Mouse (Mus musculus) induced T-regulatory cell, adult 2 months (primary cell): ENCODE results near the gene Rps6ka5.

ENCODE experiments used
- DNase-seq: peaks from one replicate; pipeline ENCODE4 v3.0.0-alpha.2; 2012; ENCODE audit warnings: low read depth

The Rps6ka5 gene

GRCm38 (mm10) chr12:100655972-100656371, 70.8 kb downstream of the Rps6ka5 start:
- no peak for DNase-seq

- DNase-seq = no peak
Measured at GRCm38 (mm10) chr12:100641936-100642335, 84.8 kb downstream of the Rps6ka5 start.

- DNase-seq = no peak
Measured at GRCm38 (mm10) chr12:100640726-100641125, 86.1 kb downstream of the Rps6ka5 start.

GRCm38 (mm10) chr12:100639680-100640079, 87.1 kb downstream of the Rps6ka5 start:
- peak; percentile 66 for DNase-seq

GRCm38 (mm10) chr12:100637886-100638285, 88.9 kb downstream of the Rps6ka5 start:
- no peak for DNase-seq

GRCm38 (mm10) chr12:100636733-100637132, 90.0 kb downstream of the Rps6ka5 start:
- DNase-seq = no peak

GRCm38 (mm10) chr12:100636299-100636633, 90.5 kb downstream of the Rps6ka5 start:
- DNase-seq = peak; percentile 65

- no peak for DNase-seq
Measured at GRCm38 (mm10) chr12:100635601-100636298, 91.0 kb downstream of the Rps6ka5 start.

GRCm38 (mm10) chr12:100633231-100633630, 93.6 kb downstream of the Rps6ka5 start:
- DNase-seq = no peak

- DNase-seq = no peak
Measured at GRCm38 (mm10) chr12:100631286-100631685, 95.5 kb downstream of the Rps6ka5 start.

- no peak for DNase-seq
Measured at GRCm38 (mm10) chr12:100629126-100629920, 97.5 kb downstream of the Rps6ka5 start.

GRCm38 (mm10) chr12:100626991-100627677, 99.6 kb downstream of the Rps6ka5 start:
- DNase-seq = no peak

GRCm38 (mm10) chr12:100626273-100626990, 100.4 kb downstream of the Rps6ka5 start:
- no peak for DNase-seq

GRCm38 (mm10) chr12:100624854-100625447, 101.8 kb downstream of the Rps6ka5 start:
- DNase-seq = no peak

- no peak for DNase-seq
Measured at GRCm38 (mm10) chr12:100615251-100615650, 111.5 kb downstream of the Rps6ka5 start.

- no peak for DNase-seq
Measured at GRCm38 (mm10) chr12:100613878-100614277, 112.9 kb downstream of the Rps6ka5 start.

- no peak for DNase-seq
Measured at GRCm38 (mm10) chr12:100613192-100613700, 113.5 kb downstream of the Rps6ka5 start.

GRCm38 (mm10) chr12:100609766-100610165, 117.0 kb downstream of the Rps6ka5 start:
- DNase-seq = no peak

GRCm38 (mm10) chr12:100609064-100609463, 117.7 kb downstream of the Rps6ka5 start:
- no peak for DNase-seq

- peak; percentile 65 for DNase-seq
Measured at GRCm38 (mm10) chr12:100606733-100607132, 120.0 kb downstream of the Rps6ka5 start.

GRCm38 (mm10) chr12:100605596-100605995, 121.2 kb downstream of the Rps6ka5 start:
- no peak for DNase-seq

- DNase-seq = peak; percentile 71
Measured at GRCm38 (mm10) chr12:100604540-100604939, 122.2 kb downstream of the Rps6ka5 start.
